Mouse (Mus musculus) intestine, postnatal 0 days (tissue): ENCODE results near the gene Olfr288. TPM values are rescaled to one million over a fixed set of nuclear protein-coding genes. Genes with fewer than 3 reads are reported as not detected.

Experiments used
- ATAC-seq: fragments of 200-750 bp; cut with Nextera tagmentation; 2 replicates; pipeline ENCODE4 v1.8.0; 2017; ENCODE audit warnings: mild to moderate bottlenecking, moderate TSS enrichment, moderate library complexity
- H3K27ac ChIP-seq: fragments of 300-500 bp; sonication (generic); 2 replicates; pipeline ENCODE4 v1.5.1; 2014; ENCODE audit warnings: mild to moderate bottlenecking, low read depth, low read length, moderate library complexity
- H3K27me3 ChIP-seq: fragments of 300-500 bp; sonication (generic); replicated peaks from 2 replicates; pipeline ENCODE4 v1.6.1; 2014; ENCODE audit warnings: low read length, mixed read lengths; ENCODE audit not compliant: control insufficient read depth, insufficient read depth
- H3K36me3 ChIP-seq: fragments of 300-500 bp; sonication (generic); 2 replicates; pipeline ENCODE4 v1.6.1; 2014; ENCODE audit warnings: mild to moderate bottlenecking, moderate library complexity; ENCODE audit not compliant: control insufficient read depth, insufficient read depth
- H3K4me1 ChIP-seq: fragments of 300-500 bp; sonication (generic); replicated peaks from 2 replicates; pipeline ENCODE4 v1.6.1; 2014; ENCODE audit warnings: antibody characterized with exemption, low read length, mixed read lengths; ENCODE audit not compliant: control insufficient read depth, insufficient read depth
- H3K4me2 ChIP-seq: fragments of 300-500 bp; sonication (generic); replicated peaks from 2 replicates; pipeline ENCODE4 v1.6.1; 2014; ENCODE audit warnings: low read depth, mild to moderate bottlenecking, moderate library complexity
- H3K4me3 ChIP-seq: fragments of 300-500 bp; sonication (generic); 2 replicates; pipeline ENCODE4 v1.5.1; 2014; ENCODE audit warnings: low read depth, low read length
- H3K9ac ChIP-seq: fragments of 300-500 bp; sonication (generic); 2 replicates; pipeline ENCODE4 v1.6.1; 2014; ENCODE audit warnings: mild to moderate bottlenecking, low read depth, low read length
- H3K9me3 ChIP-seq: fragments of 300-500 bp; sonication (generic); 2 replicates; pipeline ENCODE4 v1.6.1; 2016; ENCODE audit warnings: mixed run types; ENCODE audit not compliant: control insufficient read depth
- CTCF ChIP-seq: sonication (generic); IDR thresholded peaks from 2 replicates; pipeline ENCODE4 v1.5.1; 2016; ENCODE audit warnings: low read depth, mild to moderate bottlenecking, control low read depth, antibody characterized with exemption, moderate library complexity
- WGBS: fragments of 180-500 bp; shearing (Covaris S2); extraction: QIAGEN DNeasy Blood & Tissue Kit; methylation state at CpG from one replicate; pipeline ENCODE4 v1.1.7; 2014; 5-methylcytosine and 5-hydroxymethylcytosine counted together
- polyA plus RNA-seq: library from polyadenylated mRNA; unstranded; fragments of >200 nt; fragmentation: Nextera tagmentation; extraction: Ambion mirVana; gene quantifications from 2 replicates; pipeline ENCODE4 v1.2.1, GENCODE M21; 2015

Olfr288 gene
- polyA plus RNA-seq, 1 experiment from 2014 or later = not detected

- no peak for ATAC-seq
- Histone ChIP-seq H3K36me3 (no peaks in the 10 kb centered on the region), H3K9me3 (no peaks in the 10 kb centered on the region), H3K4me3 (peak overlapping the region; percentile 49), H3K27me3 (0 out of 2 replicates have a peak, but pooled peaks cover 12% of the 10 kb centered on the region), H3K27ac (no peak overlapping the region), H3K4me2 (peak overlapping the region; percentile 81), H3K4me1 (no peaks in the 10 kb centered on the region), H3K9ac (peak overlapping the region; percentile 46; the same call in 1 of the 2 replicates)
- no peak for TF ChIP-seq CTCF
- WGBS = 10% methylated on average over 26 of the region's 26 CpGs
Measured at GRCm38 (mm10) chr15:98180567-98181131, 14.7 kb downstream of the Olfr288 start.

- Histone ChIP-seq H3K4me3 (no peak overlapping the region), H3K27me3 (0 out of 2 replicates have a peak, but pooled peaks cover 12% of the 10 kb centered on the region), H3K4me1 (no peaks in the 10 kb centered on the region), H3K36me3 (no peaks in the 10 kb centered on the region), H3K4me2 (no peak overlapping the region), H3K9ac (no peak overlapping the region), H3K27ac (no peak overlapping the region), H3K9me3 (no peaks in the 10 kb centered on the region)
- no peak for TF ChIP-seq CTCF
- no peak for ATAC-seq
- 54% methylated on average over 3 of the region's 3 CpGs for WGBS
Measured at GRCm38 (mm10) chr15:98177320-98177719, 18.0 kb downstream of the Olfr288 start.

GRCm38 (mm10) chr15:98173821-98174220, 21.5 kb downstream of the Olfr288 start:
- 37% methylated on average over 8 of the region's 8 CpGs for WGBS

GRCm38 (mm10) chr15:98172113-98172512, 23.2 kb downstream of the Olfr288 start:
- no peaks in the 10 kb centered on the region for H3K4me1 ChIP-seq
- H3K9ac ChIP-seq = no peak overlapping the region
- no peak overlapping the region for H3K27ac ChIP-seq
- no peaks in the 10 kb centered on the region for H3K36me3 ChIP-seq
- no peak overlapping the region for H3K4me2 ChIP-seq
- peaks cover 32% of the 10 kb centered on the region for H3K27me3 ChIP-seq
- no peak overlapping the region for H3K4me3 ChIP-seq
- WGBS = 47% methylated on average over 5 of the region's 5 CpGs
- peak; percentile 66 for ATAC-seq
- TF ChIP-seq CTCF = no peak
- no peaks in the 10 kb centered on the region for H3K9me3 ChIP-seq

More at GRCm38 (mm10) chr15:98173821-98174220, 21.5 kb downstream of the Olfr288 start:
- Histone ChIP-seq H3K4me1 (no peaks in the 10 kb centered on the region), H3K4me2 (no peak overlapping the region), H3K9me3 (no peaks in the 10 kb centered on the region), H3K27ac (no peak overlapping the region), H3K36me3 (no peaks in the 10 kb centered on the region), H3K4me3 (no peak overlapping the region), H3K9ac (no peak overlapping the region), H3K27me3 (peaks cover 15% of the 10 kb centered on the region)
- no peak for ATAC-seq
- peak; percentile 74 for TF ChIP-seq CTCF

- no peak for TF ChIP-seq CTCF
- Histone ChIP-seq H3K9ac (no peak overlapping the region), H3K36me3 (no peaks in the 10 kb centered on the region), H3K4me3 (no peak overlapping the region), H3K4me2 (no peak overlapping the region), H3K4me1 (no peaks in the 10 kb centered on the region), H3K27me3 (peaks cover 42% of the 10 kb centered on the region), H3K9me3 (no peaks in the 10 kb centered on the region), H3K27ac (no peak overlapping the region)
- 75% methylated on average over 9 of the region's 9 CpGs for WGBS
- ATAC-seq = no peak
Measured at GRCm38 (mm10) chr15:98170917-98171316, 24.4 kb downstream of the Olfr288 start.

- H3K36me3 ChIP-seq = no peaks in the 10 kb centered on the region
- no peak overlapping the region for H3K4me2 ChIP-seq
- WGBS = 33% methylated on average over 7 of the region's 7 CpGs
- H3K9ac ChIP-seq = no peak overlapping the region
- H3K27me3 ChIP-seq = peaks cover 42% of the 10 kb centered on the region
- no peak overlapping the region for H3K27ac ChIP-seq
- no peak for ATAC-seq
- H3K4me1 ChIP-seq = no peaks in the 10 kb centered on the region
- H3K4me3 ChIP-seq = no peak overlapping the region
- no peak for TF ChIP-seq CTCF
- H3K9me3 ChIP-seq = no peaks in the 10 kb centered on the region
Measured at GRCm38 (mm10) chr15:98170365-98170764, 25.0 kb downstream of the Olfr288 start.
